8 mouse cellular contexts compared by ENCODE assay signal in the genomic region with DNA sequence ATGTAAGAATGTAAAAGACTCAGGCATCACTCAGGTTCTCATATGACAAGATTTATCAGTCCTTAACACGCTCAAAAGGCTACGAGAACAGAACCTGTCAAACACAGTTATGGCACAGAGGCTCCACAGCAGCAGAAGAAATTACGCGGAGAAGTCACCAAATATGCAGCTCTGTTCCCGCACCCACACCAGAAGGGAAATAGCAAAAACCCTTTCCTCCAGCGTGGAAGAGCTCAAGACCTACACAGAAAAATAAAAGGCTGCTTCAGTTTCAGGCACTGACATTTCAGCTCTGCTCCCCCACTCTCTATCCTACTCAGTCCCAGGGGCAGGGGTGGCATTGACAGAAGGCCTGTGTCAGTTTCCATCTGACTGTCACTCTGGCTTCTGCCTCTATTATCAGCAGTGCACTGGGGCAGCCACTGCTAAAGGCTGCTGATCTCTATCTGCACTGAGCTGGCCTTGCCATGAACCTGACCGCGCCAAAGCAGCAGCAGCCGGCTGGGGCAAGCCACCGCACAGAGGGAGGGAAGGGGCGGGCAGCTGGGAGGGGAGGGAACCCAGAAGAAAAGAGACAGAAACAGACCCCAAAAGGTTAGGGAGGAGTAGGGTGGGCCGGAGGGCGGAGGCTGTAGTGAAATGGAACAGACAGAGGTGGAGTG.
DNase-seq lines count a peak whose midpoint lies in the region; ATAC-seq and TF ChIP-seq lines count a peak whose summit lies in the region.

No protein-coding gene starts in this region.

- no peaks in the 10 kb centered on the region for H3K27me3 ChIP-seq in heart, embryonic 13.5 days (replicated peaks)
- H3K27me3 ChIP-seq in hindbrain, embryonic 15.5 days, result no peaks in the 10 kb centered on the region

- TF ChIP-seq CTCF in brain, embryonic 14.5 days (IDR thresholded peaks at IDR 0.05; ENCODE audit: borderline replicate concordance, extremely low read depth, insufficient read depth, insufficient read length), result no peak
- TF ChIP-seq CTCF in lung, adult 2 months (IDR thresholded peaks at IDR 0.05; ENCODE audit: insufficient read depth, low read length), result no peak

- intact Hi-C loops in left cerebral cortex, postnatal 4 days (cut with DNase I), result no loop called here

- H3K27ac ChIP-seq in heart, embryonic 13.5 days (replicated peaks), result no peak overlapping the region
- H3K27ac ChIP-seq in hindbrain, embryonic 15.5 days (replicated peaks), result peak overlapping the region; percentile 64

- TF ChIP-seq POLR2A in brain, embryonic 14.5 days (IDR thresholded peaks at IDR 0.05; ENCODE audit: borderline replicate concordance, extremely low read depth, insufficient read depth, insufficient read length, poor library complexity, severe bottlenecking), result no peak
- no peak for TF ChIP-seq POLR2A in lung, adult 2 months (IDR thresholded peaks at IDR 0.05; ENCODE audit: borderline replicate concordance, extremely low read depth, low read depth, low read length)

- H3K4me3 ChIP-seq in heart, embryonic 13.5 days, result peak overlapping the region; percentile 40
- H3K4me3 ChIP-seq in hindbrain, embryonic 15.5 days, result peak overlapping the region; percentile 18
- H3K4me3 ChIP-seq in lung, adult 2 months (replicated peaks; ENCODE audit: extremely low read depth, low read depth, low read length), result no peak overlapping the region

- no peaks in the 10 kb centered on the region for H3K9me3 ChIP-seq in heart, embryonic 13.5 days
- H3K9me3 ChIP-seq in hindbrain, embryonic 15.5 days, result no peaks in the 10 kb centered on the region

- H3K4me2 ChIP-seq in heart, embryonic 13.5 days, result peak overlapping the region; percentile 65
- H3K4me2 ChIP-seq in hindbrain, embryonic 15.5 days, result peak overlapping the region; percentile 50

- peak overlapping the region; percentile 17; the same call in 1 of the 2 replicates for H3K9ac ChIP-seq in heart, embryonic 13.5 days
- H3K9ac ChIP-seq in hindbrain, embryonic 15.5 days, result peak overlapping the region; percentile 11; the same call in 1 of the 2 replicates

- DNase-seq in heart, postnatal 4 days, result no peak
- peak; percentile 95 for DNase-seq in brain, embryonic 14.5 days (ENCODE audit: low read depth)
- peak; percentile 85 for DNase-seq in left cerebral cortex, postnatal 4 days
- peak; percentile 11 for DNase-seq in retina, postnatal 7 days (ENCODE audit: low read depth, low spot score)
- no peak for DNase-seq in c-Kit-positive CD71-positive TER-119-positive erythroid progenitor cells, embryonic 14.5 days (ENCODE audit: low spot score)
- no peak for DNase-seq in lung, adult 2 months

- H3K36me3 ChIP-seq in heart, embryonic 13.5 days, result no peaks in the 10 kb centered on the region
- H3K36me3 ChIP-seq in hindbrain, embryonic 15.5 days, result no peaks in the 10 kb centered on the region

- H3K4me1 ChIP-seq in heart, embryonic 13.5 days, result peaks cover 9% of the 10 kb centered on the region
- H3K4me1 ChIP-seq in hindbrain, embryonic 15.5 days (replicated peaks), result peaks cover 9% of the 10 kb centered on the region
- H3K4me1 ChIP-seq in lung, adult 2 months (ENCODE audit: control insufficient read depth, insufficient read depth, low read length), result no peaks in the 10 kb centered on the region

- 0 out of 2 replicates have a peak, but pooled peaks have one; percentile 5 for ATAC-seq in heart, embryonic 13.5 days (ENCODE audit: extremely low read depth, insufficient number of reproducible peaks, low FRiP score, low TSS enrichment)
- peak; percentile 97 for ATAC-seq in hindbrain, embryonic 15.5 days (ENCODE audit: low FRiP score, low read depth)

- WGBS in heart, embryonic 13.5 days, result 15% methylated on average over 13 of the region's 13 CpGs
- 15% methylated on average over 13 of the region's 13 CpGs for WGBS in hindbrain, embryonic 15.5 days
- 22% methylated on average over 13 of the region's 13 CpGs for WGBS in lung, adult 2 months

Comparison
In these comparisons a context has a peak if more than half of its experiments do, and no peak if none do; other contexts are left out.
1. DNase-seq: peak in brain, embryonic 14.5 days (single experiment), left cerebral cortex, postnatal 4 days (single experiment) and retina, postnatal 7 days (single experiment); none in heart, postnatal 4 days (single experiment), c-Kit-positive CD71-positive TER-119-positive erythroid progenitor cells, embryonic 14.5 days (single experiment) and lung, adult 2 months (single experiment).